Mouse (Mus musculus) bone marrow, adult 2 months (tissue): ENCODE measurements around the gene Mecom.

Experiments
- CTCF ChIP-seq: fragments of 200-500 bp; IDR thresholded peaks from 2 replicates; pipeline ENCODE4 v1.5.1; 2011; ENCODE audit warnings: low read length, control low read depth; ENCODE audit not compliant: control insufficient read depth, insufficient read depth
- POLR2A ChIP-seq: fragments of 200-500 bp; IDR thresholded peaks from 2 replicates; pipeline ENCODE4 v1.6.1; 2011; ENCODE audit warnings: low read depth, mild to moderate bottlenecking, control low read depth, low read length, borderline replicate concordance; ENCODE audit not compliant: control insufficient read depth

DNA sequence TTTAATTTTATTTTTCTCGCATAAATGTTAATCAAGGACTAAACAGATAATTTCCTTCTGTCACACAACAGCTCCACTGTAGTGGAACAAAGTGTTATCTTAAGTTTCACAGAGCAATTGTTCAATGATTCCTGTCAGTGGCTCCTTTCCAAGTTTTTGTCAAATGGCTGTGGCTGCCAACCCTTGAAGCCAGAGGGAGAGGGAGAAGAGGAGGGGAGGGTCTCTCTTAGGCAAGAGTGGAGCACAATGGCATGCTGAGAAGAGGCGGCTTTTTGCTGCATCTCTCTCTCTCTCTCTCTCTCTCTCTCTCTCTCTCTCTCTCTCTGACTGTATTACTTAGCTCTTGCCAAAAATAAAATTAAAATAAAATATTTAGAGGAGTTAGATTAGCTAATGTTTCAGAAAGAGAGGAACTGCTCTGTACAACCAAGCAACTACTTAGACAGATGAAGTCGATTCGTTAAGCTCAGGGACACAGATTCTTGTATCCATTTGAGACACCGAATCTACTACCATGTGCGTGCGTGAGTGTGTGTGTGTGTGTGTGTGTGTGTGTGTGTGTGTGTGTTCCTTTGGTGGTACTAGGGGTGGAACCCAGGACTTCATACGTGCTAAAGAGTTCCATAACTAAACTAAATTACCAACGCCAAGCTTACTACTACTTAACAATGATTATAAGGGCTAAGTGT lies 86.8 kb downstream of the Mecom start:
- TF ChIP-seq POLR2A (no peak), CTCF (no peak)
